Mouse (Mus musculus) Muller cell, postnatal 12 days (primary cell): ENCODE data around the gene Tulp1.
"Not testable (repeated sequence)": the region's sequence is repeated elsewhere in the genome, so short reads cannot be mapped to it uniquely, and the experiment has no call there.

ENCODE experiments used
- DNase-seq: peaks from one replicate; pipeline ENCODE4 v3.0.0-alpha.2; 2015; ENCODE audit errors: inconsistent ontology term

The Tulp1 gene

DNA sequence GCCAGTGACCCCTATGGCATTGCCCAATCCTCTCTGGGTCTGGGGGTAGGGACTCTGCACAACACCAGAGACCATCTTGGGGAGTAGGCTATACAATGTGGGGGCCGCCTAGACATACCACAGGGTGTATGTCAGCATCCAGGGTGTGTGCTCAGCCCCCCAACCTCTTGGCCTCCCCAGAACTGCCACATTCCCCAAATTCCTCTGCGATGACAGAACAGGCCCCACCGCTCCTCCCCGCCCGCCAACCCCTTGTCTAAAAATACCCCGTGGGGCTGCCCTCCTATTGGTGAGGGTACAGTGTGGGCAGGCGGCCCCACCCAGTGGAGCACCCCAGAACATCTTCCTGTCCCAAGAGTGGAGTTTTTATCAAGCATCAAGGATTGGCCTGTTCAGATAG is 24.4 kb downstream of the Tulp1 start:
- peak; percentile 91 for DNase-seq

- DNase-seq, result no peak
These were observed 27.5 kb downstream of the Tulp1 start for GRCm38 (mm10) chr17:28337547-28337946.

DNA sequence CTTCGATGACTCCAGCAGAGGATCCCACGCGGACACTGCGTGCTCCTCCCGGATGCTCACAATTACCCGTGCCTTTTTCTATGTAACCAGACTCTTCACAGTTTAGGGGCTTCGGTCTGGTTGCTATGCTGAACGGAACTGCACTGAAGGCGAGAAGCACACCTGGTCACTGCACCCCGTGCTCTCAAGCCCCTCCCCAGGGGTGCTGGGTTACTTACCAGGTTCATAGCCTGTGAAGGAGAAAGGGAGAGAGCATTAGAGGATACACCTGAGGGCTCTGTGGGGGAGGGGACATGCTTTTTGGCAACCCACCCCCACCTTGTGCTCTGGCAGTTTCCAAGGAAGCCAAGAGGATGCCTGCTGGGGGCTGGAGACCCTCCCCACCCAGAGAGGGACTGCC is 29.8 kb downstream of the Tulp1 start:
- no peak for DNase-seq

- DNase-seq, result no peak
These were observed 32.0 kb downstream of the Tulp1 start for GRCm38 (mm10) chr17:28332915-28333546.

DNA sequence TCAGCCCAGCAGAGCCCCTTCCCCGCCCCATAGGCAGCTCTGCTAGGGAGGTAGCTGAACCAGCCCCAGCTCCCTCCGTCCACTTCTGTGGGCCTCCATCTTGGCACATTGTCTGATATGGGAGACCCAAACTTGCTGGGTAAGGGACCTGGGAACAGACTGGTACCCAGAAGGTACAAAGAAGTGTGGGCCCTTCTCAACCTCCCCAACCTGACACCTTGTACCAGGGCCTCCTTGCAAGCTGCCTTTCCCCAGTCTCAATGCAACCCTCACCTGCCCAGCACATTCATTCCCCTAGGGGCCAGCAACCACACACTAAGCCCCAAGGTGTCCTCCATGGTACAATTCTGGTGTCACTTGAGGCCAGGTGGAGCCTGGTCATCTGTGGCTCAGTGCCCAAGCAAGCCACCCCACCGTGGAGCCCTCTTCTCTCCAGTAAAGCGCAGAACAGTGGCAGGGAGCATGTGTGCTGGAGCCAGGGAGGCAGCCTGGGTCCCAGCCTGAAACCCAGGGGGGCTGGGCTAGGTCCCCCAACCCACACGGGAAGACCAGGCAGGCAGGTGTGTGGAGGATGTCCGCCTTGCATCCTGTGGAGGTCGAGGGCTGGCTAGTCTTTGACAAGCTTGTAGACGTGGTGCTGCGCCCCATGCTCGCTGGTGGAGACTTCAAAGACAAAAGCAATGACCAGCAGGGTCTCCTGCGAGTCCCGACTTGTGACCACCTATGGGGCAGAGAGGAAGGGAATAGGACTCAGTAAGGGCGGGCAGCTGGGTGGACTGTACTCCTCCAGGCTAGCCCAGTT is 32.7 kb downstream of the Tulp1 start:
- DNase-seq, result no peak

DNA sequence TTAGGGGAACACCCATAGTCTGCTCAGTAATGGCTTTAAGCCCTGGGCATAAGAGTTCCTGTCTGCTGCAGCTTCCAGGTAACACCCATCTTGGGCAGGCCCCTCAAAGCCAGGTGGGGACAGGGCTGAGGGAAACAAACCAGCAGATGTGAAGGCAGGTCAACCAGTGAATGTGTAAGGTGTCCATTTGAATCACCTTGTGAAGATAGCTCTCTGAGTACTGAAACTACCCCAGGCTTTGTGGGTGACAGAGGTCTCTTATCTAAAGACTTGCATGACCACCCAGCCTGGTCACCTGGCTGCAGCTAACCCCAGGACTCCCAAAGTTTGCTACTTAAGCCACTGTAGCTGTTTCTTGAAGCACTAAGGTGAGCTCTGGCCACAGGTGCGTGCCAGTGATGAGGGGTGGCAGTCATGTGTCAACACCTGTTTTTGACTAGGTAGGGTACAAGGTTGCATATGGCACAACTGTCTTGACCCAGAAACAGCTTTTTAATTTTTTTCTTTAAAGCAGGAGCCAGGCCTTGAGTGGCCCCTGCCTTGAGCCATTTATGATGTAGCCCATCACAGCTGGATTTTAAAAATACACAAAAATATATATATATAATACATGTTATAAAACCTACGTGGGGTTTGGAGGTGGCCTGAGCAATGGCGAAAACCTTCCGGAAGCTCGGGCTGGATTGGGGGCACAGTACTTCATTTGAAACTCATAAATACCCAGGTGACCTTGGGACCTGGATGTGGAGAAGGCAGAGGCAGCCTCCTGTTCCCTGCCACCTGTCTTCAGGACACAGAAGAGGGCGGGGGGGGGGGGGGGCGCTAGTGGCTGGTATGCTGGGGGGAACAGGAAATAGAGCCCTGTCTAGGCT is 33.5 kb downstream of the Tulp1 start:
- DNase-seq, result no peak

DNA sequence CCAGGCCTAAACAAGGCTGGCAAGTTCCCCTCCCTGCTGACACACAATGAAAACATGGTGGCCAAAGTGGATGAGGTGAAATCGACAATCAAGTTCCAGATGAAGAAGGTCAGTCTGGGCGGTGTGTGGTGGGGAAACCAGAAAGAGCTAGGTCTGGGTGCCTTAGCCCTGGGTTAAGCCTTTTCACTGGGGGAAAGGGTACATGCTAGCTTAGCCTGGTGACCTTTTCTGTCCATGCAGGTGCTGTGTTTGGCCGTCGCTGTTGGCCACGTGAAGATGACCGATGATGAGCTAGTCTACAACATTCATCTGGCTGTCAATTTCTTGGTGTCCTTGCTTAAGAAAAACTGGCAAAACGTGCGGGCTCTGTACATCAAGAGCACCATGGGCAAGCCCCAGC is 34.4 kb downstream of the Tulp1 start:
- DNase-seq, result not testable (repeated sequence)

GRCm38 (mm10) chr17:28330232-28330546 is 34.8 kb downstream of the Tulp1 start:
- no peak for DNase-seq

DNA sequence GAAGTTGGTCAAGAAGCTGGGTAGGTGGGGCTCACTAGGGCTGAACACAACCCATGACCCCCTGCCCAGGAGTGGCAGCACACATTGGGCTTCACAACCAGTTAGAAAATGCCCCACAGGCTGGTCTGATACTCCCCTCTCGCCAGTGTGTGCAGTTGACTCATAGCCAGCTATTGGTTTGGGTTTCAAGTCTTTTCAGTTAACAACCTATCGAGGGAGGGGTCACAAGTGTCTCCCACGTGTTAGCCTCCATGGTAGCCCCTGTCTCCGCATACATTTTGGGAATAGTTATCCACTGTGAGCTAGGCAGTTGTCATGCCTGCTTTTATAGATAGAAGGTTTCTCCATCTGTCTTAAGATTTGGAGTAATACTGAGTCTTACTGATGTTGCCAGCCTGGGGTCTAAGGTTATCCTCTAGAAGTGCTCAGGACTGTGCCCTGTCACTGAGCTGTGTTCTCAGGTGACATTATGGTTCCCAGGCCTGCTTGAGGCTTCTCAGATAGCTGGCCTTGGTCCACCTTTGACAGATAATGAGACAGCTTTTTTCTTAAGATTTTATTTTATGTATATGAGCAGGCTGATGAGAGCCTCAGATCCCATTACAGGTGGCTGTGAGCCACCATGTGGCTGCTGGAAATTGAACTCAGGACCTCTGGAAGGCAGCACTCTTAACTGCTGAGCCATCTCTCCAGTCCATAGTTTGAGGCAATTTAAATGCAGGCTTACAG is 35.4 kb downstream of the Tulp1 start:
- no peak for DNase-seq

GRCm38 (mm10) chr17:28328946-28329345 is 36.1 kb downstream of the Tulp1 start:
- DNase-seq, result no peak

DNA sequence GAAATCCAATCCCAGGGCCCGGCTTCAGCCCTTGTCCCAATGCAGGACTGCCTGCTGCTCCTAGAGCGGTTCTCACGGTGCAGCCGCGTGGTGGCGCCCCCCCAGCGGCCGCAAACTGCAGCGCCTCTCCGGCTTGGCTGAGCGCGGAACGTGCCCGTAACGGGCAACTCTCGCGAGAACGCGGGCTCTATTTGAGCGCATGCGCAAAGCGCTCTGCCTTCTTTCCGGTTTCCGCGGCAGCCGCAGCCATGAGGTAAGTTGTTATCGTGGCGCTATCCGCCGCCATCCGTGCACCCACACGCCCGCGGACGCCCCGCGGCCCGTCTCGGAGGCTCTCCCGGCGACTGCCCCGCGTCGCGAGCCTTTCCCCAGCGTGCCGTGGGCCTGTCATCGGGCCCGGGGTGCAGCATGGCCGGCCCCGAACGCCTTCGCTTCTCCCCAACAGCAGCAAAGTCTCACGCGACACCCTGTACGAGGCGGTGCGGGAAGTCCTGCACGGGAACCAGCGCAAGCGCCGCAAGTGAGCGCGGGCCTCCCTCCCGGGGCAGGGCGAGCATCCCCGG is 36.6 kb downstream of the Tulp1 start, which contains the start of gene Rpl10a:
Gene Rpl10a, plus strand, starts transcription at position 106 of the 563 bp plus-strand sequence.
- peak; percentile 96 for DNase-seq

DNA sequence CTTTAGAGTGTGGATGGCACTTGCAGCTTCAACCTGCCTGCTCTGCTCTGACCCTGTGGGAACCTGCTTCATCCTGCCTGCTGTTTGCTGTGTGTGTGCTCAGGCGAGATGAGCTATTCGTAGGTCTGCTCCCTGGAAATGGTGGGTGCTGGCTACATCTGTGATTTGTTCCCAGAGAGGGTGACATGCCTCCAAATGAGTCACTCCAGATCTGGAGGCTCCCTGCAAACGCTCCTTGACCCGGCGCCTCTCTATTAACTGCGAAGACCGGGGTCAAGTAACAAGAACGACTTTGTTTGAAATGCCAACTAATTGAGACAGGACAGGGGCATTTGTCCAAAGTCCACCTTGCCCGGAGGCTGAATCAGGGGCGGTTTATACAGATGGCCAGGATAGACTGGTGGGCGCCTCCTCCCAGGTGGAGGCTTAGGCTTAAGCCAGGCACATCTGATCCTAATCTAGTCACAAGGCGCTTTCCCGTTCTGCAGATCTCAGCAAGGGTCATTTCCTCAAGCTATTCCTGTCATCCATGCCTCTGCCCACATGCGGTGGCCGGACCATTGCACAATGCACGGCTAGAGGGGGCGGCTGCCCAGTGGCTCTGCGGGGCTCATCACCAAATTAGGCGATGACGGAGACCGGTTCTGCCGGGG is 37.2 kb downstream of the Tulp1 start:
- DNase-seq, result peak; percentile 52

DNA sequence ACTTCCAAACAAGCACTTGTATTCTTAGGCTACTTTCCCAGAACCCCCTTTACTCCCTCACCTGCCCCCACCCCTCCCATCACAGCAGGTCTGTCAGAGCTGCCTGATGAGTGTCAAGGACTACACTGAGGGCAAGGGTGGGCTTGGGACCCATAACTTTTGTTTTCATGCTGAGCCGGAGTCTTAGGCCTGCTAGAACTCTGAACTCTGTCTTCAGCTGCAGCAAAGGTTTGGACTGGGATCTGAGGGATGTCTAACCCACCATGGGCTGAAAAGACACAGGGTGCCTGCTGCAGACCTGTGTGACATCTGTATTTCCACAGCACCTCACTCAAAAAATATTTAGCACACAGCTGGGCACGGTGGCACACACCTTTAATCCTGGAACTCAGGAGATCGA is 38.1 kb downstream of the Tulp1 start:
- no peak for DNase-seq

DNA sequence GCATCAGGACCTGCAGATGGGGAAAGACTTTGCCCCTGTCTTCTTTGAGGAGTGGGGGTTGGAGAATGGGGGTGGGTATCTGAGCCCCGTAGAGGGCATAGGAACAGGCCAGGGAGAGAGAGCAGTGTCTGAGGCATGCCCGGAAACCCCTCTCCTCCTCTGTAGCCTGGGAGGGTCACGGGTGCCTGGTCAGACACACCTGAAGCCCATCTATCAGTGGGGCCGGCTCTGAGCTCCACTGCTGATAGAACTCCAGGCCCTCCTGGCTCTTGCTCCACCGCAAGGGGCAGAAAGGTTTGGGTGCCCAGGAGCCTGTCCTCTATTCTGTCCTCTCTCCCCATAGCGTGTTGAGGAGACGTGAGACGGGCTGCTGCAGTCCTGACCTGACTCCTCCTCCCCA is 39.3 kb downstream of the Tulp1 start:
- DNase-seq, result no peak

DNA sequence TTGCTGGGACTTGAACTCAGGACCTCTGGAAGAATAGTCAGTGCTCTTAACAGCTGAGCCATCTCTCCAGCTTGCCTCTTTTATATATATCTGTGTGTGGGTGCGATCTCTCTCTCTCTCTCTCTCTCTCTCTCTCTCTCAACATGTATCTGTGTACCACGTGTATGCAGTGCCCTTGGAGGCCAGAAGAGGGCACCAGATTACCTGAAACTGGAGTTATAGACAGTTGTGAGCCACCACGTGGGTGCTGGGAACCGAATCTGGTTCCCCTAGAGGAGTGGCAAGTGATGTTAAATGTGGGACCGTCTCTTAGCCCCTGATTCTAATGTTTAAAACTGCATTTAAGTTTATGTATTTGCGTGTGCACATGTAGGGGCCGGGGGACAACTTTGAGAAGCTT is 40.6 kb downstream of the Tulp1 start:
- not testable (repeated sequence) for DNase-seq

- no peak for DNase-seq
These were observed 41.2 kb downstream of the Tulp1 start for GRCm38 (mm10) chr17:28323786-28324185.

- no peak for DNase-seq
These were observed 43.3 kb downstream of the Tulp1 start for GRCm38 (mm10) chr17:28321700-28322099.

DNA sequence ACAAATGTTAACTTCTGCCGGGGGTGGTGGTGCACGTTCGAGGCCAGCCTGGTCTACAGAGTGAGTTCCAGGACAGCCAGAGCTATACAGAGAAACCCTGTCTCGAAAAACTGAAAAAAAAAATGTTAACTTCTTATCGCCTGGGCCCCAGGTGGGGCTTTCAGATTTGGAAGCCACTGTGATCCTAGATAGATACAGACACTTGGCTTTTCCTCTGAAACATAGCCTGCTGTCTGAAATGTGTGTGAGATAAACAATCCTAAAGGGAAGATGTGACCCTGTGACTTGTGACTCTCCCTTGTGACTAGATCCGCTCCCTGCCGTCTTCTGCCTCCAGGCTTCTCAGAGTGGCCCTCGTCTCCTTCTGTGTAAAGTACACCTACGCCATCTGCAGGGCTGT is 47.3 kb downstream of the Tulp1 start:
- no peak for DNase-seq

- DNase-seq, result no peak
These were observed 47.9 kb downstream of the Tulp1 start for GRCm38 (mm10) chr17:28317091-28317490.

- no peak for DNase-seq
These were observed 48.5 kb downstream of the Tulp1 start for GRCm38 (mm10) chr17:28316476-28316875.

- DNase-seq, result peak; percentile 82
These were observed 49.3 kb downstream of the Tulp1 start for GRCm38 (mm10) chr17:28315611-28316160.
